In genomic region chr8:111726102-111726900, GRCm38 (mm10) we compare ENCODE assay signal across 9 mouse cellular contexts. TPM values are rescaled to one million over a fixed set of nuclear protein-coding genes. Genes with fewer than 3 reads are reported as not detected.
DNase-seq lines count a peak whose midpoint lies in the region; ATAC-seq lines count a peak whose summit lies in the region.
"Had no signal": no experiment of that assay in that cellular context is flagged by ENCODE, and none has a peak within 500 bp of the region (broad histone marks: within the 10 kb centered on the region; RNA-seq: fewer than 3 reads in every experiment).

No protein-coding gene starts in this region.

- peaks cover 10% of the 10 kb centered on the region for H3K36me3 ChIP-seq in midbrain, embryonic 10.5 days
- no peaks in the 10 kb centered on the region for H3K36me3 ChIP-seq in midbrain, embryonic 11.5 days (ENCODE audit: control insufficient read depth, insufficient read depth, low read length)
- H3K36me3 ChIP-seq in embryonic facial prominence, embryonic 12.5 days = no peaks in the 10 kb centered on the region
- peaks cover 9% of the 10 kb centered on the region for H3K36me3 ChIP-seq in heart, embryonic 10.5 days
- H3K36me3 ChIP-seq in kidney, embryonic 14.5 days (ENCODE audit: control insufficient read depth, insufficient read depth, low read length) = peaks cover under 1% of the 10 kb centered on the region; the same call in 1 of the 2 replicates
- no peaks in the 10 kb centered on the region for H3K36me3 ChIP-seq in limb, embryonic 15.5 days

- no peak overlapping the region for H3K4me2 ChIP-seq in midbrain, embryonic 11.5 days
- no peak overlapping the region for H3K4me2 ChIP-seq in embryonic facial prominence, embryonic 12.5 days (replicated peaks)
- peak overlapping the region; percentile 1; the same call in 1 of the 2 replicates for H3K4me2 ChIP-seq in kidney, embryonic 14.5 days (replicated peaks; ENCODE audit: low read depth, low read length)
- no peak overlapping the region for H3K4me2 ChIP-seq in limb, embryonic 15.5 days

- peaks cover 41% of the 10 kb centered on the region for H3K4me1 ChIP-seq in midbrain, embryonic 10.5 days
- H3K4me1 ChIP-seq in midbrain, embryonic 11.5 days (ENCODE audit: control insufficient read depth, insufficient read depth, low read length) = peaks cover 12% of the 10 kb centered on the region
- H3K4me1 ChIP-seq in embryonic facial prominence, embryonic 12.5 days = peaks cover 34% of the 10 kb centered on the region
- H3K4me1 ChIP-seq in heart, embryonic 10.5 days = peaks cover 77% of the 10 kb centered on the region
- peaks cover 54% of the 10 kb centered on the region for H3K4me1 ChIP-seq in kidney, embryonic 14.5 days (ENCODE audit: control insufficient read depth, insufficient read depth, low read length)
- H3K4me1 ChIP-seq in limb, embryonic 15.5 days = peaks cover 53% of the 10 kb centered on the region

- WGBS in midbrain, embryonic 10.5 days = 81% methylated on average over 7 of the region's 7 CpGs
- 81% methylated on average over 7 of the region's 7 CpGs for WGBS in midbrain, embryonic 11.5 days
- 63% methylated on average over 7 of the region's 7 CpGs for WGBS in embryonic facial prominence, embryonic 12.5 days
- WGBS in heart, embryonic 10.5 days = 36% methylated on average over 7 of the region's 7 CpGs
- 57% methylated on average over 7 of the region's 7 CpGs for WGBS in kidney, embryonic 14.5 days
- 55% methylated on average over 7 of the region's 7 CpGs for WGBS in limb, embryonic 15.5 days

- H3K4me3 ChIP-seq in midbrain, embryonic 10.5 days = no peak overlapping the region
- H3K4me3 ChIP-seq in midbrain, embryonic 11.5 days (ENCODE audit: low read depth, low read length) = no peak overlapping the region
- no peak overlapping the region for H3K4me3 ChIP-seq in embryonic facial prominence, embryonic 12.5 days
- H3K4me3 ChIP-seq in heart, embryonic 10.5 days = peak overlapping the region; percentile 36
- H3K4me3 ChIP-seq in kidney, embryonic 14.5 days (ENCODE audit: low read length) = no peak overlapping the region
- H3K4me3 ChIP-seq in limb, embryonic 15.5 days = no peak overlapping the region

- H3K27me3 ChIP-seq in midbrain, embryonic 10.5 days (ENCODE audit: low read depth, poor library complexity, severe bottlenecking) = no peaks in the 10 kb centered on the region
- H3K27me3 ChIP-seq in midbrain, embryonic 11.5 days (ENCODE audit: control insufficient read depth, insufficient read depth, low read length) = no peaks in the 10 kb centered on the region
- no peaks in the 10 kb centered on the region for H3K27me3 ChIP-seq in embryonic facial prominence, embryonic 12.5 days
- H3K27me3 ChIP-seq in heart, embryonic 10.5 days (ENCODE audit: insufficient read depth, poor library complexity, severe bottlenecking) = no peaks in the 10 kb centered on the region
- no peaks in the 10 kb centered on the region for H3K27me3 ChIP-seq in kidney, embryonic 14.5 days (ENCODE audit: control insufficient read depth, insufficient read depth, low read length)
- H3K27me3 ChIP-seq in limb, embryonic 15.5 days = no peaks in the 10 kb centered on the region

- no peak overlapping the region for H3K9ac ChIP-seq in midbrain, embryonic 11.5 days (ENCODE audit: low read length)
- no peak overlapping the region for H3K9ac ChIP-seq in embryonic facial prominence, embryonic 12.5 days
- peak overlapping the region; percentile 29; the same call in 1 of the 2 replicates for H3K9ac ChIP-seq in kidney, embryonic 14.5 days (ENCODE audit: low read depth, low read length)
- H3K9ac ChIP-seq in limb, embryonic 15.5 days = no peak overlapping the region
- H3K9ac ChIP-seq: liver, embryonic 14.5 days had no signal

- DNase-seq in midbrain, embryonic 10.5 days (ENCODE audit: low spot score) = no peak
- DNase-seq in midbrain, embryonic 11.5 days (ENCODE audit: low spot score, missing footprints) = no peak
- DNase-seq in heart, embryonic 10.5 days (ENCODE audit: low spot score) = peak; percentile 93
- DNase-seq in ovary, postnatal 14 days (ENCODE audit: low spot score) = peak; percentile 46
- no peak for DNase-seq in spleen, postnatal 36 days (ENCODE audit: low spot score in 2 of 2)

- peak overlapping the region; percentile 42; the same call in 1 of the 2 replicates for H3K27ac ChIP-seq in midbrain, embryonic 10.5 days (replicated peaks)
- no peak overlapping the region for H3K27ac ChIP-seq in midbrain, embryonic 11.5 days (ENCODE audit: low read depth, low read length)
- H3K27ac ChIP-seq in embryonic facial prominence, embryonic 12.5 days = peak overlapping the region; percentile 48; the same call in 1 of the 2 replicates
- peak overlapping the region; percentile 91 for H3K27ac ChIP-seq in heart, embryonic 10.5 days
- peak overlapping the region; percentile 78 for H3K27ac ChIP-seq in kidney, embryonic 14.5 days (ENCODE audit: low read depth, low read length)
- peak overlapping the region; percentile 77 for H3K27ac ChIP-seq in limb, embryonic 15.5 days
- H3K27ac ChIP-seq: liver, embryonic 14.5 days had no signal

- no peak for ATAC-seq in midbrain, embryonic 11.5 days (ENCODE audit: low FRiP score)
- ATAC-seq in embryonic facial prominence, embryonic 12.5 days (ENCODE audit: insufficient number of reproducible peaks, insufficient read depth, low FRiP score, low TSS enrichment) = no peak
- peak; percentile 29; the same call in 1 of the 2 replicates for ATAC-seq in kidney, embryonic 14.5 days (ENCODE audit: low FRiP score, low TSS enrichment)
- peak; percentile 74 for ATAC-seq in limb, embryonic 15.5 days (ENCODE audit: insufficient number of reproducible peaks, low FRiP score, low TSS enrichment, low read depth)

- no peaks in the 10 kb centered on the region for H3K9me3 ChIP-seq in midbrain, embryonic 10.5 days (replicated peaks)
- H3K9me3 ChIP-seq in midbrain, embryonic 11.5 days (ENCODE audit: control insufficient read depth, low read length) = no peaks in the 10 kb centered on the region
- no peaks in the 10 kb centered on the region for H3K9me3 ChIP-seq in embryonic facial prominence, embryonic 12.5 days
- no peaks in the 10 kb centered on the region for H3K9me3 ChIP-seq in heart, embryonic 10.5 days
- no peaks in the 10 kb centered on the region for H3K9me3 ChIP-seq in kidney, embryonic 14.5 days (ENCODE audit: control insufficient read depth, low read length)
- no peaks in the 10 kb centered on the region for H3K9me3 ChIP-seq in limb, embryonic 15.5 days

RNA-seq across cellular contexts. Expression of gene Bcar1, which starts 17.3 kb away (rescaled TPM):
- 52.4 and 53.7 TPM in 2 replicates for polyA plus RNA-seq in midbrain, embryonic 10.5 days (2016; fragmentation: Nextera tagmentation; extraction: Ambion mirVana)
- 36.2 and 42.1 TPM in 2 replicates for polyA plus RNA-seq in midbrain, embryonic 11.5 days (2014; fragmentation: Nextera tagmentation; extraction: Ambion mirVana)
- polyA plus RNA-seq in embryonic facial prominence, embryonic 12.5 days (2016; fragmentation: Nextera tagmentation; extraction: Ambion mirVana) = 40.0 and 41.1 TPM in 2 replicates
- 53.2 and 54.4 TPM in 2 replicates for polyA plus RNA-seq in heart, embryonic 10.5 days (2016; fragmentation: Nextera tagmentation; extraction: Ambion mirVana)
- 39.1 and 55.6 TPM in 2 replicates for polyA plus RNA-seq in kidney, embryonic 14.5 days (2014; fragmentation: Nextera tagmentation; extraction: Ambion mirVana)
- 35.3 and 35.4 TPM in 2 replicates for polyA plus RNA-seq in limb, embryonic 15.5 days (2015; fragmentation: Nextera tagmentation; extraction: Ambion mirVana)

RNA-seq across cellular contexts. Expression of gene Ctrb1, which starts 35.5 kb away (rescaled TPM):
- not detected in 2 replicates for polyA plus RNA-seq in midbrain, embryonic 10.5 days (2016; fragmentation: Nextera tagmentation; extraction: Ambion mirVana)
- polyA plus RNA-seq in midbrain, embryonic 11.5 days (2014; fragmentation: Nextera tagmentation; extraction: Ambion mirVana) = not detected in 2 replicates
- not detected in 2 replicates for polyA plus RNA-seq in embryonic facial prominence, embryonic 12.5 days (2016; fragmentation: Nextera tagmentation; extraction: Ambion mirVana)
- not detected in 2 replicates for polyA plus RNA-seq in heart, embryonic 10.5 days (2016; fragmentation: Nextera tagmentation; extraction: Ambion mirVana)
- not detected in 2 replicates for polyA plus RNA-seq in kidney, embryonic 14.5 days (2014; fragmentation: Nextera tagmentation; extraction: Ambion mirVana)
- 0.28 and 1.6 TPM in 2 replicates for polyA plus RNA-seq in limb, embryonic 15.5 days (2015; fragmentation: Nextera tagmentation; extraction: Ambion mirVana)

Comparison
In these comparisons a context has a peak if more than half of its experiments do, and no peak if none do; other contexts are left out.
1. DNase-seq: peak in heart, embryonic 10.5 days (single experiment) and ovary, postnatal 14 days (single experiment); none in midbrain, embryonic 10.5 days (single experiment), midbrain, embryonic 11.5 days (single experiment) and spleen, postnatal 36 days (0 of 2).
2. ATAC-seq: peak in kidney, embryonic 14.5 days (single experiment) and limb, embryonic 15.5 days (single experiment); none in midbrain, embryonic 11.5 days (single experiment) and embryonic facial prominence, embryonic 12.5 days (single experiment).